Mouse (Mus musculus): ENCODE measurements around the gene Slc2a10. TPM values are rescaled to one million over a fixed set of nuclear protein-coding genes. Genes with fewer than 3 reads are reported as not detected.
A peak's percentile ranks its signal among the peaks of the same experiment; 100 is the strongest.
"Not testable (repeated sequence)": the region's sequence is repeated elsewhere in the genome, so short reads cannot be mapped to it uniquely, and the experiment has no call there.

Gene Slc2a10
- polyA plus RNA-seq, 1 experiment from 2014 or later: 2.8 TPM

DNA sequence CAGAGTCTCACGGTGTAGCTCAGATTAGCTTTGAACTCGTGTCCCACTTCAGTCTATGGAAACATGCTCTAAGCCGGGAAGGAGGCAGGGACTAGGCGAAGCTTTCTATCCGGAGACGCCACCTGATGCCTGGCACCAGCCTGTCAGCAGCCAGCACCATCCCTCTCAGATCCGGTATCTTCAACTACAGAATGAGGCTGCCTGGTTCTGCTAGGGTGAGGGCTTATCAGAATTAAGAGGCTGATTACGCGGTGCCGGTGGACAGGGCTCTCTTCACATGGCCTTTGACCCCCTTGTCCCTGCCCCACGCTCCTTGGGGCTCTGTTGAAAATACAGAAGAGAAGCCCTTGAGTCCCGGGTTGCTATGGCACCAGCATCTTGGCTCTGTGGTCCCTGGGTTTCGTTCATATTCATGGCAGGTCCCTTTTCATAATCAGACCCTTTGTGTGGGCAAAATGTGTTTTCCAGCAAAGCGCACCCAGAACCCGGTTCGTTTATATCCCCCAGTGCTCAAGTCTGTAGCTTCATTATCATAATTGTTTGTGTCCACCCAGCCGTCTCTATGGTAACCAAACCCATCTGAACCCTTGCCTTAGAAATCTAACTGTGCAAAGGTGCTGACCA lies 9.9 kb upstream of the Slc2a10 start:
- no peaks in the 10 kb centered on the region; the same call in 1 of the 2 replicates for H3K4me1 ChIP-seq (ENCODE audit: control insufficient read depth, insufficient read depth, low read length)
- H3K9ac ChIP-seq (replicated peaks; ENCODE audit: low read length): peak overlapping the region; percentile 86
- DNase-seq (ENCODE audit: low spot score) (no peak), ATAC-seq (replicated peaks; ENCODE audit: insufficient number of reproducible peaks, low FRiP score, low TSS enrichment, low read depth) (peak; percentile 27)
- WGBS: 22% methylated on average over 17 of the region's 17 CpGs
- H3K27ac ChIP-seq (replicated peaks; ENCODE audit: low read depth, low read length): 0 out of 2 replicates have a peak overlapping the region, but pooled peaks have one; percentile 35
- H3K4me3 ChIP-seq (ENCODE audit: low read depth, low read length): peak overlapping the region; percentile 80
- peak overlapping the region; percentile 82 for H3K4me2 ChIP-seq (ENCODE audit: low read depth, low read length)
- no peaks in the 10 kb centered on the region for H3K27me3 ChIP-seq (ENCODE audit: control insufficient read depth, insufficient read depth, low read length)
- H3K36me3 ChIP-seq (replicated peaks; ENCODE audit: control insufficient read depth, insufficient read depth, low read depth, low read length): peaks cover 2% of the 10 kb centered on the region; the same call in 1 of the 2 replicates
- H3K9me3 ChIP-seq (replicated peaks; ENCODE audit: control insufficient read depth, low read length): no peaks in the 10 kb centered on the region

GRCm38 (mm10) chr2:165494495-165494894 lies 9.1 kb upstream of the Slc2a10 start:
- no peak for DNase-seq (ENCODE audit: low spot score)
- no peak overlapping the region for H3K27ac ChIP-seq (replicated peaks; ENCODE audit: low read depth, low read length)
- no peak overlapping the region for H3K9ac ChIP-seq (replicated peaks; ENCODE audit: low read length)

DNA sequence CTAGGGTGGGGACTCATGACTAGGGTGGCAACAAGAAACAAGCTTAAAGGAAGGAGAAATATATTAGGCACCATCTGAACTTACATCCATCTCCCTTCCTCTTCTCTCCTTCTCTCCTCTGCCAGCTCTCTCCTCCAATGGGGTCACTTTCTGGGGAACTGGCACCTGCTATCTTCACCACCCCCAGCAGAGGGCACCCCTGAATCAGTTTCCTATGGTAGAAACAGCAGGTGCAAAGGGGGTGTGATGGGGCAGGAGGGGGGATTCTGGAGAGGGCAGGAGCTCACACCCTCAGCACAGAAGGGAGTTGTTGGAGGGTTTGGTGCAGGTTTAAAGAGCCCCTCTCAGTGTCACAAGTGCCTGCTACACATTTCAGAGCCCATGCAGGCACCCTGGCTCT lies 7.3 kb upstream of the Slc2a10 start:
- no peak overlapping the region for H3K4me3 ChIP-seq (ENCODE audit: low read depth, low read length)
- no peak overlapping the region for H3K27ac ChIP-seq (replicated peaks; ENCODE audit: low read depth, low read length)
- peak; percentile 61 for DNase-seq (ENCODE audit: low spot score)
- H3K27me3 ChIP-seq (ENCODE audit: control insufficient read depth, insufficient read depth, low read length): no peaks in the 10 kb centered on the region
- no peaks in the 10 kb centered on the region; the same call in 1 of the 2 replicates for H3K4me1 ChIP-seq (ENCODE audit: control insufficient read depth, insufficient read depth, low read length)
- no peaks in the 10 kb centered on the region for H3K36me3 ChIP-seq (replicated peaks; ENCODE audit: control insufficient read depth, insufficient read depth, low read depth, low read length)
- H3K4me2 ChIP-seq (ENCODE audit: low read depth, low read length): no peak overlapping the region
- no peak for ATAC-seq (replicated peaks; ENCODE audit: insufficient number of reproducible peaks, low FRiP score, low TSS enrichment, low read depth)
- H3K9ac ChIP-seq (replicated peaks; ENCODE audit: low read length): no peak overlapping the region
- H3K9me3 ChIP-seq (replicated peaks; ENCODE audit: control insufficient read depth, low read length): no peaks in the 10 kb centered on the region

More at GRCm38 (mm10) chr2:165494495-165494894, 9.1 kb upstream of the Slc2a10 start:
- no peaks in the 10 kb centered on the region for H3K27me3 ChIP-seq (ENCODE audit: control insufficient read depth, insufficient read depth, low read length)
- no peaks in the 10 kb centered on the region for H3K9me3 ChIP-seq (replicated peaks; ENCODE audit: control insufficient read depth, low read length)
- H3K36me3 ChIP-seq (replicated peaks; ENCODE audit: control insufficient read depth, insufficient read depth, low read depth, low read length): peaks cover 2% of the 10 kb centered on the region; the same call in 1 of the 2 replicates
- no peak overlapping the region for H3K4me2 ChIP-seq (ENCODE audit: low read depth, low read length)
- H3K4me3 ChIP-seq (ENCODE audit: low read depth, low read length): no peak overlapping the region
- WGBS: 51% methylated on average over 2 of the region's 2 CpGs
- no peaks in the 10 kb centered on the region; the same call in 1 of the 2 replicates for H3K4me1 ChIP-seq (ENCODE audit: control insufficient read depth, insufficient read depth, low read length)
- no peak for ATAC-seq (replicated peaks; ENCODE audit: insufficient number of reproducible peaks, low FRiP score, low TSS enrichment, low read depth)

DNA sequence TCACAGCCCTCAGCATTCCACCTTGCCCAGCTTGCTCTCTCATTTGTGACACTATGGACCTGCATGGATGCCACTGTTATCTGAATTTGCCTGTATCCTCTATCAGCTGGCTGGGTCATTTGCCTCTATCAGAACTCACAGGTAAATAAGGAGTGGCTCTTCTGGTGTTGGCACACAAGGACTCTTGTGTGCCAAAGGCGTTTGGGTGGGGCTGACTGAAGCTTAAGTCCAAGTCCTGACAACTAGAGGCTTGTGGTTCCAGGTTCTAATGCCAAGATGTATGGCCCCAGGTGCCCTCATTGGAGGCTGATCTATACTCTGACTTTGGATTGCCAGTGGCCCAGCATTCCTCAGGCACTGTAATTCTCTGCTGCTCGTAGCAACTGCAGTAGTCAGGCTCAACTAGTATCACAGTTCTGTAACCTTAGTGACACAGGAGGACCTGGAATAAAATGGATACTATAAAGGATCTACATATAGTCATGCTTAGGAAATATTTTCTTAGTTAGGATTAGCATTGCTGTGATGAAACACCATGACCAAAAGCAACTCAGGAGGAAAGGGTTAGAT lies 5.8 kb upstream of the Slc2a10 start:
- no peak overlapping the region for H3K4me2 ChIP-seq (ENCODE audit: low read depth, low read length)
- no peak overlapping the region for H3K27ac ChIP-seq (replicated peaks; ENCODE audit: low read depth, low read length)
- no peaks in the 10 kb centered on the region for H3K36me3 ChIP-seq (replicated peaks; ENCODE audit: control insufficient read depth, insufficient read depth, low read depth, low read length)
- 64% methylated on average over 2 of the region's 2 CpGs for WGBS
- no peaks in the 10 kb centered on the region for H3K27me3 ChIP-seq (ENCODE audit: control insufficient read depth, insufficient read depth, low read length)
- H3K9ac ChIP-seq (replicated peaks; ENCODE audit: low read length): no peak overlapping the region
- no peaks in the 10 kb centered on the region for H3K9me3 ChIP-seq (replicated peaks; ENCODE audit: control insufficient read depth, low read length)
- DNase-seq (ENCODE audit: low spot score): no peak
- no peak for ATAC-seq (replicated peaks; ENCODE audit: insufficient number of reproducible peaks, low FRiP score, low TSS enrichment, low read depth)
- H3K4me1 ChIP-seq (ENCODE audit: control insufficient read depth, insufficient read depth, low read length): no peaks in the 10 kb centered on the region; the same call in 1 of the 2 replicates
- no peak overlapping the region for H3K4me3 ChIP-seq (ENCODE audit: low read depth, low read length)

- Histone ChIP-seq H3K4me1 (ENCODE audit: control insufficient read depth, insufficient read depth, low read length) (peaks cover 6% of the 10 kb centered on the region), H3K9me3 (replicated peaks; ENCODE audit: control insufficient read depth, low read length) (no peaks in the 10 kb centered on the region), H3K9ac (replicated peaks; ENCODE audit: low read length) (no peak overlapping the region), H3K4me2 (ENCODE audit: low read depth, low read length) (no peak overlapping the region), H3K27ac (replicated peaks; ENCODE audit: low read depth, low read length) (no peak overlapping the region), H3K36me3 (replicated peaks; ENCODE audit: control insufficient read depth, insufficient read depth, low read depth, low read length) (no peaks in the 10 kb centered on the region), H3K27me3 (ENCODE audit: control insufficient read depth, insufficient read depth, low read length) (no peaks in the 10 kb centered on the region), H3K4me3 (ENCODE audit: low read depth, low read length) (no peak overlapping the region)
- DNase-seq (ENCODE audit: low spot score): no peak
- ATAC-seq (replicated peaks; ENCODE audit: insufficient number of reproducible peaks, low FRiP score, low TSS enrichment, low read depth): no peak
- WGBS: 66% methylated on average over 6 of the region's 6 CpGs
Observed at GRCm38 (mm10) chr2:165498816-165499215, 4.8 kb upstream of the Slc2a10 start.

- Histone ChIP-seq H3K9ac (replicated peaks; ENCODE audit: low read length) (no peak overlapping the region), H3K4me3 (ENCODE audit: low read depth, low read length) (no peak overlapping the region), H3K4me2 (ENCODE audit: low read depth, low read length) (no peak overlapping the region), H3K9me3 (replicated peaks; ENCODE audit: control insufficient read depth, low read length) (no peaks in the 10 kb centered on the region), H3K27me3 (ENCODE audit: control insufficient read depth, insufficient read depth, low read length) (no peaks in the 10 kb centered on the region), H3K27ac (replicated peaks; ENCODE audit: low read depth, low read length) (no peak overlapping the region), H3K36me3 (replicated peaks; ENCODE audit: control insufficient read depth, insufficient read depth, low read depth, low read length) (no peaks in the 10 kb centered on the region), H3K4me1 (ENCODE audit: control insufficient read depth, insufficient read depth, low read length) (no peaks in the 10 kb centered on the region)
- DNase-seq (ENCODE audit: low spot score) (no peak), ATAC-seq (replicated peaks; ENCODE audit: insufficient number of reproducible peaks, low FRiP score, low TSS enrichment, low read depth) (no peak)
- 73% methylated on average over 9 of the region's 9 CpGs for whole genome bisulfite sequencing
Observed at GRCm38 (mm10) chr2:165509686-165510085, 6.1 kb downstream of the Slc2a10 start.

DNA sequence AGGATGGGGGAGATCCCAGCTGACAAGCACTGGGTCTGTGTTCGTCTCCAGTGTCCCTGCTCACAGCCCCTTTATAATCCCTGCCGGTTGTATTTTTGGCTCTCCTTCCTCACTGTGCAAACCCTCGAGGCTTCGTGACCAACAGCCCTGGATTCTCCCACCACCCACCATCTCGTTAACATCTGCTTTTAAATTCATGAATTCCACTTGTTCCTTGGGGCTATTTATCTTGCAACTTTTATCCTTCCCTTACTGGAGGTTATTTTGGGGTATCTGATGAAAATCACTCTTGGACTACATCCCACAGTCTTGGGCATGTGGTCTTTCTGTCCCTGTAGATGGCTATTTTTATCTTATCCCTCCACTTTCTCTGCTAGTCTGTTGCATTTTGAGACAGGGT lies 6.9 kb downstream of the Slc2a10 start:
- no peak overlapping the region for H3K9ac ChIP-seq (replicated peaks; ENCODE audit: low read length)
- no peaks in the 10 kb centered on the region for H3K27me3 ChIP-seq (ENCODE audit: control insufficient read depth, insufficient read depth, low read length)
- no peaks in the 10 kb centered on the region for H3K9me3 ChIP-seq (replicated peaks; ENCODE audit: control insufficient read depth, low read length)
- H3K4me3 ChIP-seq (ENCODE audit: low read depth, low read length): no peak overlapping the region
- H3K36me3 ChIP-seq (replicated peaks; ENCODE audit: control insufficient read depth, insufficient read depth, low read depth, low read length): no peaks in the 10 kb centered on the region
- ATAC-seq (replicated peaks; ENCODE audit: insufficient number of reproducible peaks, low FRiP score, low TSS enrichment, low read depth) (no peak), DNase-seq (ENCODE audit: low spot score) (no peak)
- H3K4me1 ChIP-seq (ENCODE audit: control insufficient read depth, insufficient read depth, low read length): no peaks in the 10 kb centered on the region
- no peak overlapping the region for H3K27ac ChIP-seq (replicated peaks; ENCODE audit: low read depth, low read length)
- WGBS: 63% methylated on average over 5 of the region's 5 CpGs
- H3K4me2 ChIP-seq (ENCODE audit: low read depth, low read length): no peak overlapping the region

DNA sequence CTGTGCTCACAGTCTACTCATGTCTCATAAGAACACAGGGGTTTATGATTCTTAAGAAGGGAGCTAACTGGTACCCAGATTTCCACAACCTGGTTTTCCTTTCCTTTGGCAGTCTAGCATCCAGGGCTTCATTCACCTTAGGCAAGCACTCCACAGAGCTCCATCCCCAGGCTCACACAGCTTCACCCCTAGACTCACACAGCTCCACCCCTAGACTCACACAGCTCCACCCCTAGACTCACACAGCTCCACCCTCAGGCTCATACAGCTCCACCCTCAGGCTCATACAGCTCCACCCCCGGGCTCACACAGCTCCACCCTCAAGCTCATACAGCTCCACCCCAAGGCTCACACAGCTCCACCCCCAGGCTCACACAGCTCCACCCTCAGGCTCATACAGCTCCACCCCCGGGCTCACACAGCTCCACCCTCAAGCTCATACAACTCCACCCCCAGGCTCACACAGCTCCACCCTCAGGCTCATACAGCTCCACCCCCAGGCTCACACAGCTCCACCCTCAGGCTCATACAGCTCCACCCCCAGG lies 7.4 kb downstream of the Slc2a10 start:
- not testable (repeated sequence) for H3K4me2 ChIP-seq (ENCODE audit: low read depth, low read length); ATAC-seq (replicated peaks; ENCODE audit: insufficient number of reproducible peaks, low FRiP score, low TSS enrichment, low read depth); H3K36me3 ChIP-seq (replicated peaks; ENCODE audit: control insufficient read depth, insufficient read depth, low read depth, low read length); DNase-seq (ENCODE audit: low spot score); H3K27ac ChIP-seq (replicated peaks; ENCODE audit: low read depth, low read length); H3K9me3 ChIP-seq (replicated peaks; ENCODE audit: control insufficient read depth, low read length); H3K4me1 ChIP-seq (ENCODE audit: control insufficient read depth, insufficient read depth, low read length); H3K27me3 ChIP-seq (ENCODE audit: control insufficient read depth, insufficient read depth, low read length); H3K9ac ChIP-seq (replicated peaks; ENCODE audit: low read length); H3K4me3 ChIP-seq (ENCODE audit: low read depth, low read length)
- 64% methylated on average over 2 of the region's 2 CpGs for WGBS

All from embryonic facial prominence, embryonic 11.5 days (tissue).